Mouse (Mus musculus) adipose tissue, adult 10 weeks (tissue): ENCODE results near the gene Rhbdl3. TPM values are rescaled to one million over a fixed set of nuclear protein-coding genes. Genes with fewer than 3 reads are reported as not detected.

ENCODE experiments used
- polyA plus RNA-seq: library from polyadenylated mRNA; stranded (reverse); fragments of 350-450 nt; fragmentation: Illumina TruSeq; extraction: RNeasy Lipid Tissue Mini Kit (QIAGEN cat#74804); gene quantifications from one replicate; pipeline ENCODE4 v1.2.3, GENCODE M21; 2014; ENCODE audit warnings: low read depth, low replicate concordance

The Rhbdl3 gene
- 4.6 TPM for polyA plus RNA-seq

DNA sequence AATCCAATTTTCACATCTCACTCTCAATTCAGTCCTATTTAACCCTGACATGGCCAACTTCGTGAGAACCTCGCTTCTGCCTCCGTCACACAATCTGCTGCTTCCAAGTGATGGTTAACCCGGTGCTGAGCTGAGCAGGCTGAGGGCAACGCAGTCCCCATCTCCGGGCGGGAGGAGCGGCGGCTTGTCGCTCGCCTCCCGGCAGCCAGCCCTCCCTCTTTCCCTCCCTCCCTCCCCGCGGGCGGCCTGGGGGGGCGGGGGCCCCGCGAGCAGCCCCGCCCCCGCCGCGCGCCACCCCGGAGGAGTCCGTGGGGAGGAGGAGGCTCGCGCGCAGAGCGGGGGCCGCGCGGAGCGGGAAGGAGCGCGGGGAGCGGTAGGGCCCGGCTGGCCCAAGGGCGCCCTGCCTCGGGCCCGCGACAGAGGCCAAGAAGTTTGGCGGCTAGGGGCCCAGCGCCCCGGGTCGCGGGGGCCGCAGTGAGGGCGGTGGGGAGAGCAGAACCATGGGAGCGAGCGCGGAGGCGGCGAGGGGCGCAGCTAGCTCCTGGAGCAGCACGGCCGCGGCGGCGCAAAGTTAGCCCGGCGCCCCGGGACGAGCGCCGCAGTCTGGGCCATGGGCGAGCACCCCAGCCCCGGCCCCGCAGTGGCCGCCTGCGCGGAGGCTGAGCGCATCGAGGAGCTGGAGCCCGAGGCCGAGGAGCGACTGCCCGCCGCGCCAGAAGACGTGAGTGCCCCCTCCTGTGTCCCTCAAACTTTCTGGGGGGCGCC lies at the start of gene Rhbdl3:
Rhbdl3 (plus strand) TSS at position 362 of the 765 bp plus-strand sequence.

DNA sequence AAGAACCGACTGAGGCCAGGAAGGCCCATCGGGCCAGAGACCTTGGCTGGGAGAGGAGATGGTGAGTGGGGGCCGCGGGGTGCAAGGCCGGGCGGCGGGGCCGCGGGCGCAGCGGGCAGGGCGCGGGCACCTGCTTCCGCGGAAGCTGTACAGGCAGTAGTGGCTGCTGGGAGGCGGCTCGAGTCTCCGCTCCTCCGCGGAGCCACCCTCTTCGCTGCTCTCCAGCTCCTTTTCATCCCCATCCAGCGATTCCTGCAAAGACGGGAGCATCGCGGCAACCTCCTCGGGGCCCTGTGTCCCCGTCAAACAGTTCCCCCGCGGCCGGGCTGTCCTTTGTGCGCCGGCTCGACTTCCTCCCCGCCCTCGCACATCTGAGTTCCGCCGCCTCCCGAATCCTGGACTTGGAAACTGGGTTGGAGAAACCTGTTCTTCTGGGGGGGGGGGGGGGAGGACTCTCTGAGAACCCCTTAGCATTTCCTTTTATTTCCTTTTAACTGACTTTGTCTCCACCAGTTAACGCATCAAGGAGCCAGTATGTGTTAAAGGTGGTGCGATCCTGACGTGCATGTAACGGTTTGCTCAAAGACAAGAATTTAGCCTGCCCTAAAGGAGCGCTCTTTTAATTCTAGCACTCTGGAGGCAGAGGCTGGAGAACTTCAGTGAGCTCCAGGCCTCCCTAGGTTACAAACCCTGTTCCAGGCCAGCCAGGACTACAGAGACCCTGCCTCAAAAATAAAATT lies 77.2 kb downstream of the Rhbdl3 start, which contains the start of gene 5730455P16Rik:
5730455P16Rik (minus strand) TSS at position 323 of the 740 bp plus-strand sequence.

DNA sequence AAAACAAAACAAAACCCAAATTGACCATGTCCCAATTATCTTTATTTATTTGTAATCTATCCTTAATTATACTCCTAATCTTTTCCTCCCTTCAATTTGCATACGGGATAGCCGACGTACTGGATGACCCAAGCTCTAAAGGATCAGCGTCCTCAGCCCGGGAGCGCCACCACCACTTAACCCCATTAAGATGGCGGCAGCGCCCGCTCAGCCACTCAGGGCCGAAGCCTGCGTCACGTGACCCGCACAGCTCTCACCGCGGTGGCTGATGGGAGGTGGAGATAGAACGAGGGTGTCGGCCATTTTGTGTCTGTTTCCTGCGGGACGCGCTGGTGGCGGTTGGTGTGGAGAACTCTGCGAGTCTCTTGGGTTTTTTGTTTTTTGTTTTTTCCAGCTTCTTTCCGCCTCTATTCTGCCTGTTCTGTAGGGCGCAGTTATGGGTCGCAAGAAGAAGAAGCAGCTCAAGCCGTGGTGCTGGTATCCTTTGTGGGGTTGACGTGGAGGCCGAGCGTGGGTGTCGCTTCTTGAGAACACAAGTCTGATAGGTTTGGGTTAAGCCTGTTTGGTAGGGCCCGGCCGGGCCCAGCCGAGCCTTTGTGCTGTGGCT lies 82.4 kb downstream of the Rhbdl3 start, which contains the start of gene Zfp207:
Zfp207 (plus strand) TSS at position 261 of the 607 bp plus-strand sequence.

Other genes starting within 250 kb of the Rhbdl3 start
- 12.0 TPM for gene Crlf3, start 219.9 kb upstream of the Rhbdl3 start, polyA plus RNA-seq
- 2.1 TPM for gene Atad5, start 211.5 kb upstream of the Rhbdl3 start, polyA plus RNA-seq
- 13.2 TPM for gene Tefm, start 158.7 kb upstream of the Rhbdl3 start, polyA plus RNA-seq
- 13.5 TPM for gene Adap2, start 146.8 kb upstream of the Rhbdl3 start, polyA plus RNA-seq
- gene Rnf135, start 117.1 kb upstream of the Rhbdl3 start, polyA plus RNA-seq: 10.5 TPM
- gene Rhot1, start 91.9 kb upstream of the Rhbdl3 start, polyA plus RNA-seq: 29.7 TPM
- gene 5730455P16Rik, start 77.1 kb downstream of the Rhbdl3 start, polyA plus RNA-seq: 13.1 TPM
- 136 TPM for gene Zfp207, start 82.4 kb downstream of the Rhbdl3 start, polyA plus RNA-seq
- 48.8 TPM for gene Psmd11, start 127.7 kb downstream of the Rhbdl3 start, polyA plus RNA-seq
- 1.3 TPM for gene Cdk5r1, start 176.1 kb downstream of the Rhbdl3 start, polyA plus RNA-seq